Mouse (Mus musculus): ENCODE measurements around the gene D630003M21Rik.

D630003M21Rik gene

DNA sequence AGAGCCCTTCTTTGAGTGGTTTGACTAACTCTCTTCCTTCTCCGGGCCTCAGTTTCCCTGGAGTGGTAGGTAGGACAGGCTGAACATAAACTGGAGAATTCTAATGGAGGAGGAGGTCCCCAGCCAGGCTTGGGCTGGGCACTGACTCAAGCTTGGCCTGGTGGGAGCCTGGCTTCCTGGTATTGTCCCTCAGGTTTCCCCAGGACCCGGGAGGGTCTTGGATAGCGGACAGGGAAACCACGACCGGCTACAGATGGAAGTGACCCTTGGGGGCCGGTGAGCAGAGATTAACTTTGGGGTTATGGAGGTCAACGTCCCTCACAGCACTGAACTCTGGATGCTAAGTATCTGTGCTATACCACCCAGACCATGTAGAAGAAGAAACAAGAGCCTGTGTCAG, 87.8 kb downstream of the D630003M21Rik start:
- no peak for DNase-seq (ENCODE audit: low read depth)

DNA sequence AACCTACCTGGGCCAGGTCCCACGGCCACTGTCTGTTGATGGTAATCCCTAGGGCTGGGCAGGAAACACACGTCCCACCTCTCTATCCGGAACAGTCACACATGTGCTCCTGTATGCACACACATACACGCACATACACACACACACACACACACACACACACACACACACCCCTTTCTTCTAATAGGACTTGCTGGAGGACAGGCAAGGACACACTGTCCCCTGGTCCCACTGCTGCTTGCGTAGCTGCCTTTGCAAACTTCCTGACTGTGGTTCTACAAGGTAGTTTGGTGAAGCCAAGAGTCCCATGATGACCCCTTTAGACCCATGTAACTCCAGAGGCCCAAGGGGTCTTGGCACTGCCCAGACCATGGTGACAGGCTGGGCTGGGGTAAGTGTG, 88.4 kb downstream of the D630003M21Rik start:
- no peak for DNase-seq (ENCODE audit: low read depth)

DNA sequence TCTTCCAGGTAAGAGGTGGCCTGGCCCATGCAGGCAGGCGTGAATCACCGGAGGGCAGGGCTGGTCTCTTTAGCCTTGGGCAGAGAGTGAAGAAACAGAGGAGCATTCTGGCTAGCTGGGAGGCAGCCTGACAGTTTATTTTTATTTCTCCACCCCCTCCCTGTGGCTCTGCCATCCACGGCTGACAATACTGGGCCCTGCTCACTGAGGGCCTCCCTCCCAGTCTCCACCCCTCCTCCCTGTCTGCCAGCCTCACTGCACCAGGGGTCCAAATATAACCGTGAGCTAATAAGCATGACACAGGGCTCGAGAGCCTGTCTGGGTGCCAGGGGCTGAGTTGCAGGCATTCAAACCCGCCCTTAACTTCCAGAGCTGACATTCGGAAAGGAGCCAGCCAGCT, 89.4 kb downstream of the D630003M21Rik start:
- peak; percentile 93 for DNase-seq (ENCODE audit: low read depth)

DNA sequence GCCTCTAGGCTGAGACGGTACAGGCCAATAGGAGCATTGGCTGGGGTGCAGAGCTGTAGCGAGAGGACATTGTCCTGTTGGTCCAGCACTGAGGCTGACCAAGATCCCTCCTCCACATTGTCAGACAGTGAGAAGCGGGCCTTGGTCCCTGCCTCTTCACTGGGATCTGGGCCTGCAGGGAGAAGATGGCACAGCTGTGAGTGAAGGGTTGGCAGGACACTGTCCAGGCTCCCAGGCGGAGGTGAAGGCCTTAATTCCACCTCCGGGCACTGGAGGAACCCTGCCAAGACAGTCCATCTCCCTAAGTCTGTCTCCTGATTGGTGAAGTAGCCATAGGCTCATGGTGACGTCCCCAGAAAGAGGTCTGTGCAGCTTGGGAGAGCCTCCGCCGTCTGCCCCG, 90.2 kb downstream of the D630003M21Rik start:
- DNase-seq (ENCODE audit: low read depth) = no peak

DNA sequence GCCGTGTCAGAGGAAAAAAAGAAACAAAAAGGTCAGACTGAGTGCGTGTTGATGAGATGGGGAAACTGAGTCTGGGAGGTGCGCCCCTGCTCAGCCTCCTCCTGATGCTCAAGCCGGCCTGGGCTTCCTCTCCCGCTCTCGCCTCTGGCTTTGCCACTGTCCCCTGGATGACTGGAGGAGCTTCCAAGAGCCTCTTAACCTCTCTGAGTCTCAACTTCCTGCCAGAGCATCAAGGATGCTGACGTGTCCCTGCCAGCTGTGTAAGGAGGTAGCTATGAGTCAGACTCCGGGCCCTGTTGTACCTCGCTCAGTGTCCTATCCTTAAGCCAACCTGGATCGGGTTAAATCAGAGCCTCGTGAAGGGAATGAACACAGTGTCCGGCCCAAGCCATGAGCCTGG, 91.3 kb downstream of the D630003M21Rik start:
- DNase-seq (ENCODE audit: low read depth) = peak; percentile 39

DNA sequence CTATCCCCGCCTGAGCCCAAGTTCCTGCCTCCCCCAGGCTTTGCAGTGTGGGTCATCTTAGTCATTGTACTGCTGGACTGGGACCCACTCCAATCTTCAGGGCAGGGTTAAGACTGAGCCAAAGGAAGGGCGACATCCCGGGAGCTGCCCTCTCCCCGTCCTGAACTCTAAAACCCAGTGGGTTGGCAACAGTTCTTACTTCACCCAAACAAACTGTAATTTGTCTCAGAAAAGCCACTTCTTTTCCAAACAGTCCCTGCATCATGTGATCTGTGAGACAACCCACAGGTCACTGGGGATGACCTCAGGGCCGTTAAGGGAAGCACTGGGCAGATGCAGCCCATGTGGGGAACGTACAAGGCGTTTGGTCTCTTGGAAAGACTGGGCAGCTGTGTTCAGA, 92.8 kb downstream of the D630003M21Rik start:
- peak; percentile 65 for DNase-seq (ENCODE audit: low read depth)

DNA sequence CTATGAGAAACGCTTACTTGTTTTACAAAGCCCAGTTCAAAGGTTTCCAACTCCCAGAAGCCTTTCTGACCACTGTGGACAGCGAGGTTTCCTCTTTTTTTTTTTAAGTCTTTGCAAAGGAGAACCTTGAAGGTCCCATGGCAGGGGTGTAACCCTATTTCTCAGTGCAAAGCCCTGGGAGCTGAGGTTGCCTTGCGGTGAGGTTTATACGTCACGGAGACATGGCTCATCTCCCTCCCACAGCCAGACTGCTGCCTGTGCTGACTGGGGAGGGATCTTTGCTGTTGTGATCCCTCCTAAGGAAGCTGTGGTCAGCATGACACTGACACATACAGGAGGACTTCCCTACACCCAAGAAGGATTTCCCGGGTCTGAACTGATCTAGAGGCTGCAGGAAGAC, 96.0 kb downstream of the D630003M21Rik start:
- no peak for DNase-seq (ENCODE audit: low read depth)

Data from NIH3T3 (cell line).